Mouse (Mus musculus) adrenal gland, adult 8-10 months (tissue): ENCODE results near the gene Gm5795. TPM values are rescaled to one million over a fixed set of nuclear protein-coding genes. Genes with fewer than 3 reads are reported as not detected.
"Not testable (repeated sequence)": the region's sequence is repeated elsewhere in the genome, so short reads cannot be mapped to it uniquely, and the experiment has no call there.

Experiments used
- DNase-seq: peaks from one replicate; pipeline ENCODE4 v3.0.0; 2022
- total RNA-seq, 4 experiments: library from RNA; stranded (reverse); gene quantifications; 2 replicates each; pipeline ENCODE4 v1.2.4; 2022

Gm5795 gene
- total RNA-seq: not detected

DNA sequence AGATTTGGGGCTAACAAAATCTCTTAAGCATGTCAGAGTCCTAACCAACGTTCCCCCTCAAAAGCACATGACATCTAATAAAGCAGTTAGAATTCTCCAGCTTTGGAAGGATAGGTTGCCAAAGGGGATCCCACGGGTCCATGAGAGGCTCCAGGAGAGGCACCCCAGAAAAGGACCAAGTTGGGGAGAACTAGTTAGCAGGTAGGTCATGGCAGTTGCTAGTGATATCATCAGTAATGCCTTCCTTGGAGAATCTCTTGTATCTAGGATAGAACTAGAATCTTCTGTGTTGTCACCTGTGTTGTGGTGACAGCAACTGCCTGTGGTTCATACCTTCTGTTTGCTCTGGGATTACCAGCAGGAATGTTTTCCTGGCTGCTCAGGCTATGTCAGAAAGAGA, at the start of gene Gm5795:
Gene Gm5795, plus strand, starts transcription at position 301 of the 400 bp plus-strand sequence.
- not testable (repeated sequence) for DNase-seq

GRCm38 (mm10) chr14:3208272-3209152, 20.5 kb downstream of the Gm5795 start, which contains the start of gene D830030K20Rik:
D830030K20Rik (plus strand) TSS chr14:3208488.
- not testable (repeated sequence) for DNase-seq

GRCm38 (mm10) chr14:3209367-3209766, 21.3 kb downstream of the Gm5795 start:
- DNase-seq: not testable (repeated sequence)

Other genes with a start within 250 kb of the Gm5795 start
- not detected for gene Gm2888, start 158.3 kb upstream of the Gm5795 start, total RNA-seq
- 1 to 10 TPM in 1 of 4 experiments, under 1 TPM in 1, not detected in 2; 0.65 to 1.0 TPM for gene Gm2897, start 139.0 kb upstream of the Gm5795 start, total RNA-seq
- gene Gm10340, start 54.3 kb upstream of the Gm5795 start, total RNA-seq: not detected
- under 1 TPM in 2 of 4 experiments, not detected in 2; 0.38 to 0.71 TPM for gene D830030K20Rik, start 20.2 kb downstream of the Gm5795 start, total RNA-seq
- not detected for gene Gm2956, start 144.4 kb downstream of the Gm5795 start, total RNA-seq
- not detected for gene Gm10413, start 206.8 kb downstream of the Gm5795 start, total RNA-seq
- gene Gm10409, start 224.4 kb downstream of the Gm5795 start, total RNA-seq: under 1 TPM in 2 of 4 experiments, not detected in 2; 0.16 to 0.17 TPM
- gene Gm3005, start 239.8 kb downstream of the Gm5795 start, total RNA-seq: under 1 TPM in 1 of 4 experiments, not detected in 3; 0.12 TPM